Mouse (Mus musculus) gastrocnemius, adult 2 months (tissue): ENCODE data around the gene Iba57. TPM values are rescaled to one million over a fixed set of nuclear protein-coding genes. Genes with fewer than 3 reads are reported as not detected.

Experiments used
- DNase-seq: peaks from one replicate; pipeline ENCODE4 v3.0.0; 2022
- H3K27ac ChIP-seq: fragments of 200-600 bp; 2 replicates; pipeline ENCODE4 v1.8.1; 2022; ENCODE audit warnings: mild to moderate bottlenecking
- H3K4me3 ChIP-seq: fragments of 200-600 bp; 2 replicates; pipeline ENCODE4 v1.8.1; 2022; ENCODE audit warnings: mild to moderate bottlenecking, moderate library complexity
- CTCF ChIP-seq: fragments of 200-600 bp; IDR thresholded peaks from 2 replicates; pipeline ENCODE4 v1.8.1; 2022; ENCODE audit warnings: antibody characterized with exemption, mild to moderate bottlenecking, moderate library complexity
- intact Hi-C: fragments of 180-260 bp; cut with DNase I; formaldehyde crosslinking; loops from one replicate; pipeline ENCODE4 v1.15.1; 2025
- total RNA-seq, 2 experiments: library from RNA; stranded (reverse); gene quantifications; 2 replicates each; pipeline ENCODE4 v1.2.3; 2021

Iba57 gene
- total RNA-seq, 2 experiments from 2014 or later = 6.7 to 9.3 TPM

DNA sequence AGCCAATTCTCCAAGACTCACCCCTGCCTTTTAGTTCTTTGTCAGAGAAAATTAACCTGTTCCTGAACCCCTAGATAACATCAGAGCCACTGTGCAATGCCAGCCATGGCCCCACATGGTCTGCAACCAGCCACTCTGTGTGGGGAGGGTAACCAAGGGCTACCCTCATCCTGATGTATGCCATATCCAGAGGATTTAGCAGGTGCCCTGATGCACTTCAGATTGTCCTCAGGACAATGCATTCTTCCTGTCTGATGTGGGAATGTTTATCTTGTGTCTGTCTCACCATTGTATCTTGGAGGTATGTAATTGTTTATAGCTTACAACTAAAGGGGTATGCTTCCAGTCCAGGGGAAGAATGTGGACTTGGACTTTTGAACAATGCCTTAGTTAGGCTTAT lies 32.7 kb upstream of the Iba57 start:
- no peak overlapping the region for H3K27ac ChIP-seq
- H3K4me3 ChIP-seq = no peak overlapping the region
- DNase-seq = no peak
- intact Hi-C loops = loop anchor here (10.0 kb wide), 1 partner anchor 221 kb away; the partner anchor contains the start of gene Trim11
- TF ChIP-seq CTCF = no peak

DNA sequence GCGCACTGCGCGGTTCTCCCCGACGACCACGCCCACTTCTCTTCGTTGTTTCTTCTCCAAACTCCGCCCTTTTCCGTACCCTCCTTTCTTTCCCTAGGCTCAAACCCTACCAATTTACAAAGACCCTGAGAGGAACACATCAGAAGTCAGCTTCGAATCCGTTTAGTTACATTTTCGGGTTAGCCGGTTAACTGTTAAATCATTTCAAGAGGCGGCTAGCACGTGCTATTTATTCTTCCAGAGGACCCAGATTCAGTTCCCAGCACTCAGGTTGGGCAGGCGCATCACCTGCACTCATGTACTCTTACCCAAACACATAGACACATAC lies 28.5 kb upstream of the Iba57 start, which contains the start of gene Guk1:
Gene Guk1 (minus strand): TSS at position 154 of the 328 bp plus-strand sequence.
- TF ChIP-seq CTCF = no peak
- intact Hi-C loops = loop anchor here (10.0 kb wide), 1 partner anchor 217 kb away; the partner anchor contains the start of gene Trim11
- no peak for DNase-seq
- Histone ChIP-seq H3K4me3 (peak within 1 kb of the TSS; percentile 88), H3K27ac (peak within 1 kb of the TSS; percentile 95)

GRCm38 (mm10) chr11:59191231-59192058 lies 27.9 kb upstream of the Iba57 start:
- peak overlapping the region; percentile 88 for H3K4me3 ChIP-seq
- peak overlapping the region; percentile 95 for H3K27ac ChIP-seq
- TF ChIP-seq CTCF = no peak
- DNase-seq = peak; percentile 95
- intact Hi-C loops = loop anchor here (10.0 kb wide), 1 partner anchor 217 kb away; the partner anchor contains the start of gene Trim11

GRCm38 (mm10) chr11:59187706-59188105 lies 24.2 kb upstream of the Iba57 start:
- intact Hi-C loops = loop anchor here (5.0 kb wide), 1 partner anchor 105 kb away; no protein-coding TSS in a partner anchor
- TF ChIP-seq CTCF = no peak
- H3K27ac ChIP-seq = no peak overlapping the region
- no peak overlapping the region for H3K4me3 ChIP-seq
- no peak for DNase-seq

DNA sequence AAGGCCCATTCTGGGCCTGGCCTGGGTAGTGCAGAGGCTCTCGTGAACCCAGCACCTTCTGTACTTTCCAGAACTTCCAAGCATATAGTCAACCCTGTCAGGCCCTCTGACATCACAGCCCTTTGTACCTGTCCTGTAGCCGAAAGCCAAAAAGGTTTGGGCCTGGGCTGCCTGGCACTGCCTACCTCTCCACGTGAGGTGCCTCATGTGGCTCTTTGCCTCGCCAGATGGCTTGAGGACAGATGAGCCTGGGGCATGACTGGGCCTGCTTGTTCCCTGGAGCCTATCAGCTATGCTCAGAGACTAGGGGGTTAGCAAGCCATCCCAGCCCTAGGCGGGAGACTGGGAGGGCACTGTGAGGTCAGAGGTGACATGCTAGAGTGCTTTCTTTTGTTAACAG lies 22.0 kb upstream of the Iba57 start:
- intact Hi-C loops = loop anchor here (5.0 kb wide), 1 partner anchor 103 kb away; no protein-coding TSS in a partner anchor
- DNase-seq = no peak
- H3K4me3 ChIP-seq = no peak overlapping the region
- TF ChIP-seq CTCF = no peak
- H3K27ac ChIP-seq = no peak overlapping the region

DNA sequence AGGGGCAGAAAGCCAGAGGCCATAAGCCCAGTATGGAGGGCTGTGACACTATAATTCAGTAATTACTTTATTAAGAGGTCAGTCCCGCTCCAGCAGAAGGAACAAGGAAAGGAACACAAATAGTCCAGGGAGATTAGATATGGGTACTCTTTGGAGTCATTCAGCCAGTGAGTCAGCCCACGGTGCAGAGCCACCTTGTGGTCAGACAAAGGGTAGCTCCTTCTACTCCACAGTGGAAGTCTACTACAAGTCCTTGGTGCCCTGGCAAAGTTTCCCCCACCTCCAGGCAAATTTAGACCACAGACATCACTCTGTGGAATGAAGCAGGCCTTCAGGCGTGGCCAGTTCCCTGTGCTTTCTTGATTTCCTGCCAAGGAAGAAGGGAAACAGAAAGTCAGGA lies 20.3 kb upstream of the Iba57 start:
- peak; percentile 89 for TF ChIP-seq CTCF
- Histone ChIP-seq H3K4me3 (peak overlapping the region; percentile 43), H3K27ac (peak overlapping the region; percentile 80)
- intact Hi-C loops = loop anchor here (1.0 to 5.0 kb wide), 2 partner anchors 23 to 92 kb away; no protein-coding TSS in a partner anchor
- peak; percentile 83 for DNase-seq

DNA sequence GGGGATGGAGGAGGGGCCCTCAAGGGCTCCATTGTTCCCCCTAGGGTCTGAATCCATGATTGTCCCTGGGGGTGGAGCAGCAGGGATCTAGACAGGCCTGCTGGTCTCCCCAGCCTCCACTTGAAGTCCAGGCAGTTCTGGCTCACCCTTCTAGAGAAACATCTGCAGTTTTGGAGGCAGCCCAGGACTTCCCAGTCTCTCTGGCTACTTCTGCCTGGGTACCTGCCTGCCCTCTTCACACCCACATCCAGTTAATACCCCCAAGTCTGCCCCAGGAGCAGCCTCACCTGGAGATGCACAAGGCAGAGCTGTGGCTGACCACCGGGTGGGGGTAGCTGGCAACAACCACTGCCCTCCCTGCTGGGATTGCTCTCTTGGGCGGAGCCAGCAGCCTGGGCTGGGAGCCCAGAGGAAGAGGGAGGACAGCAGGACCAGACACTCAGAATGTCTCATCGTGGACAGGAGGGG lies 19.4 kb upstream of the Iba57 start, which contains the start of gene Gjc2:
Gene Gjc2 (minus strand): TSS at position 350 of the 468 bp plus-strand sequence.
- Histone ChIP-seq H3K4me3 (peak within 1 kb of the TSS; percentile 43), H3K27ac (peak within 1 kb of the TSS; percentile 80)
- no peak for TF ChIP-seq CTCF
- peak; percentile 81 for DNase-seq
- intact Hi-C loops = loop anchor here (1.0 to 5.0 kb wide), 2 partner anchors 22 to 91 kb away; no protein-coding TSS in a partner anchor

- H3K4me3 ChIP-seq = peak overlapping the region; percentile 47
- DNase-seq = no peak
These were observed 13.4 kb upstream of the Iba57 start for GRCm38 (mm10) chr11:59176921-59177320.

DNA sequence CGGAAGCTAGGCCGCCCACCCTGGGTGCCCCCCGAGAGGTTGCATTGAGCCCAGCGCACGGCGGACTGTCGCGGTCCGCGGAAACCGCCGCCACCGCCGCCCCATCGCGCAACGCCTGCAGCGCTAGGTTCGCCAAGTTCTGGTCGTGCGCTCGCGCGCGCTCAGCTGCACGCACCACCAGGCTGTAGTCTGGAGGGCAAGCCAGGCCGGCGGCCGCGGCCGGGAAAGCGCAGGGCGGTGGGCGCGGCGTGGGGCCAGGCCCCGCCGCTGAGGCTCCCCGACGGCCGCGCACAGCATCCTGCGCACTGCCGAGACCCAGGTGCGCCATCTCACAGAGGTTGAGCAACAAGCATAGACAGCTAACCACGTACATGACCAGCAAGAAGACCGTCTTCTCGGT lies 12.9 kb upstream of the Iba57 start:
- no peak for DNase-seq
- Histone ChIP-seq H3K27ac (no peak overlapping the region), H3K4me3 (peak overlapping the region; percentile 47)
- TF ChIP-seq CTCF = no peak
- intact Hi-C loops = no loop called here

More at GRCm38 (mm10) chr11:59176921-59177320, 13.4 kb upstream of the Iba57 start:
- no peak for TF ChIP-seq CTCF
- intact Hi-C loops = no loop called here
- H3K27ac ChIP-seq = no peak overlapping the region

- no peak for TF ChIP-seq CTCF
- intact Hi-C loops = no loop called here
- Histone ChIP-seq H3K27ac (no peak overlapping the region), H3K4me3 (no peak overlapping the region)
- no peak for DNase-seq
These were observed 10.8 kb upstream of the Iba57 start for GRCm38 (mm10) chr11:59174189-59174838.

GRCm38 (mm10) chr11:59170549-59170948 lies 7.0 kb upstream of the Iba57 start:
- Histone ChIP-seq H3K27ac (no peak overlapping the region), H3K4me3 (no peak overlapping the region)
- intact Hi-C loops = no loop called here
- no peak for TF ChIP-seq CTCF
- DNase-seq = no peak

GRCm38 (mm10) chr11:59169807-59170206 lies 6.3 kb upstream of the Iba57 start:
- no peak overlapping the region for H3K27ac ChIP-seq
- DNase-seq = no peak
- intact Hi-C loops = no loop called here

More at GRCm38 (mm10) chr11:59169807-59170206, 6.3 kb upstream of the Iba57 start:
- H3K4me3 ChIP-seq = no peak overlapping the region
- TF ChIP-seq CTCF = no peak
